Mouse (Mus musculus) adrenal gland, postnatal 36 days (tissue): Measurements from ENCODE around the gene March6. TPM values are rescaled to one million over a fixed set of nuclear protein-coding genes. Genes with fewer than 3 reads are reported as not detected.
A peak's percentile ranks its signal among the peaks of the same experiment; 100 is the strongest.

Source experiments
- DNase-seq, 2 experiments: peaks; one replicate each; pipeline ENCODE4 v3.0.0; 2021; ENCODE audit warnings: mixed read lengths in 1 of 2
- total RNA-seq, 2 experiments: library from RNA; stranded (reverse); gene quantifications; 2 replicates each; pipeline ENCODE4 v1.2.3; 2021

Gene March6
- total RNA-seq, 2 experiments from 2014 or later = 132 to 160 TPM

- peak in 1 of 2 experiments; percentile 33 for DNase-seq
Observed at GRCm38 (mm10) chr15:31511795-31512194, 19.1 kb downstream of the March6 start.

DNA sequence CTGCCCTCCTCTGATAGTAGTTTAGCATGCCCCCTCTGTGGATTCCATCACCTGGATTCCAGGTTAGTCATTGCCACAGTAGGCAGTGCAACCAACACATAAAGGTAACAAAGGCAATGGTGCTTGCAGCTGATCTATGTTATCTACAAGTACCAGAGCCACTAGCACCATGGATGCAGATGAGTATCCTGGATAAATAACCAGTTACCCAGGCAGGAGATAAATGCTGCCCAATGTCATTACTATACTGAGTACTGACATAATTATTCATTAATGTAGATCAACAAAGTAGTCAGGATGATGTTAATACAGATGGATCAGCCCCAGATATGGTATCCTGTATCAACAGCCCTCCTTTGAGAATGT lies 19.5 kb downstream of the March6 start:
- no peak for DNase-seq

- no peak for DNase-seq
Observed at GRCm38 (mm10) chr15:31510477-31511405, 20.1 kb downstream of the March6 start.

- DNase-seq = no peak
Observed at GRCm38 (mm10) chr15:31505082-31505481, 25.8 kb downstream of the March6 start.

- DNase-seq = no peak
Observed at GRCm38 (mm10) chr15:31503447-31503846, 27.4 kb downstream of the March6 start.

DNA sequence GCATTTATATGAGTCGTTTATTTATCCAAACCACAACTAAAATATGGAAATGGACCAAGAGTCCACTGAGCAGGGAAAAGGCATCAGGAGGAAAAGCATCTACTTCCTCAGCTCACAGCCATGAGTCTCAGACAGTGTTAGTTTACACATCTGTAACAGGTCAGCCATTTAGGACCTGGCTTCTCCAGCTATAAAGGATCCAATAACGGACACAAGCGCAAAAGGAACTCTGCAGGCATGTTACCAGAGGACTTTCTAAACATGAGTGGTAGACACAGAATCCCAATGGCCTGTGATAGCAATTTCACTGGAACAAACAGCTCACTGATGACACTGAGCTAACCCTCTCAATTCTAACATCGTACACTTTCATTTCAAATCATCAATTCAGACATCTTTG lies 27.9 kb downstream of the March6 start:
- DNase-seq = no peak

- DNase-seq = no peak
Observed at GRCm38 (mm10) chr15:31502313-31502712, 28.5 kb downstream of the March6 start.

DNA sequence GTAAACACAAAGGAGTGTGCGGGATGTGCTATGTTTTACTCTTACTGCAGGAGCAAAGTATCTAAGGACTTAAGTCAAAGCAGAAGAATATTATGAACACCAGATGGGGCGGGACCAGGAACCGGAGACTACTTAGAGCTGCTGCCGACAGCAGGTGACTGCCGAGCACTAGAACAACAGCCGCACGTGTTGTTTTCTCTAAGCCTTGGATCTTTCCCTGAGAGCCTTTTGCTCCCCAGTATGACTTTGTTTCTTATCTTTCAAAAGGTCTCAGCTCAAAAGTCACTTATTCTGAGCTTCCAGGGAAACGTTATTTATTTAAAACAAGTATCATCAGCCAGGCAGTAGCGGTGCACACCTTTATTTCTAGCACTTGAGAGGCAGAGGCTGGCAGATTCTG lies 36.0 kb downstream of the March6 start:
- DNase-seq = no peak

- DNase-seq = no peak
Observed at GRCm38 (mm10) chr15:31494310-31494709, 36.5 kb downstream of the March6 start.

DNA sequence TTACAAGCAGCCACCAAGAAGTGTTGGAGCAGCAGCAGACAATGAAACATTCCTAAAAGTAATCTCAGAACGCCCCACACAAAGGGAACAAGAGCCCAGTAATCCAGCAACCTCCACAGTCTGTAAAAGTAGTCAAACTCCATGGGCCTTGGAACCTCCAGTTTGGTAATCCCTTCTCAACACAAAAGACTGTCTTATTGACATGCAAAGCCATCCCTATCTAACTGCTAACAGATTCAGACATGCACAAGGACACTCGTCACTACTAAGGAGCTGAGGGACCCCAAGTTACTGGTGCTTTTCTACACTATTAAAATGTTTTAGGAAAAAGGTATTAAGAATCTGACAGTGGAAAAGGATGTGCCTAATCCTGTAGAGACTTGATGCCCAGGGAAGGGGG lies 43.4 kb downstream of the March6 start:
- DNase-seq = no peak

- no peak for DNase-seq
Observed at GRCm38 (mm10) chr15:31476678-31477077, 54.2 kb downstream of the March6 start.

- DNase-seq = no peak
Observed at GRCm38 (mm10) chr15:31472645-31473574, 57.9 kb downstream of the March6 start.

GRCm38 (mm10) chr15:31471529-31471928 lies 59.3 kb downstream of the March6 start:
- no peak for DNase-seq

- DNase-seq = no peak
Observed at GRCm38 (mm10) chr15:31469497-31469896, 61.4 kb downstream of the March6 start.

DNA sequence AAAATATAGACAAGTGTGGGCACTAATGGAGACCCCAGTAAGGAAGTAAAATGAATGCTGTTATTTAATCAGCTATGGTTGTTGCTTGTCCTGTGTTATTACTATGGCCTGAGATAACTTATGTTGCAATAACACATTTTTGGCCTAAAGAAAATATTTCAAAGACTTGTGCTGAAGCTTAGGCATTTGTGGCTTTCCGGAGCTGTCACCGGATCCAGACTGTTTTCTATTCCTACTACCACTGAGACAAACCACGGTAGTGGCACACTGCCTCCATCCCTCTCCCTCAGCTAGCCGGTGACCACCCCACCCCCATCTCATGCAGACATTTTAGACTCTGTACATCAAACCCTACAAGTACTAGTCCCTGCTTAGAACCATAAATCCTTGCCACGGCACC lies 62.0 kb downstream of the March6 start:
- DNase-seq = no peak

- no peak for DNase-seq
Observed at GRCm38 (mm10) chr15:31466749-31467148, 64.1 kb downstream of the March6 start.

GRCm38 (mm10) chr15:31466295-31466694 lies 64.6 kb downstream of the March6 start:
- DNase-seq = no peak

DNA sequence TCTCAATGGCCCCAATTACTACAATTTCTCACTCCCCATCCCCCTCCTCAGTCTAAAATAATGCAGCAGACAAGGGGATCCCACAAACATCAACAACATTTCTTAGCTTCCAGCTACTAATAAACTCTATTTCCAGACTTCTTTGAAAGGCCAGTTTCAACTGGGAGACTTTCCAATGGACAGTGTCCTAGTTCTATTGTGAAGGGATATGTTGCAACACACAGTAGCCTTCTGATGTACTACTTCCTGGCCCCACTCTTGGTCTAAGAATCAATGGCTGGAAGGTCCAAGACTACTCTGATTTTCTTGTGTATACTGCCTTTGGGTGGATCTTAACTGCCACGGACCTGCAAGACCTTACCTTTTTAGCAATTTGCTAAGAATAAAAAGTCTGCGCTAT lies 65.0 kb downstream of the March6 start:
- no peak for DNase-seq

DNA sequence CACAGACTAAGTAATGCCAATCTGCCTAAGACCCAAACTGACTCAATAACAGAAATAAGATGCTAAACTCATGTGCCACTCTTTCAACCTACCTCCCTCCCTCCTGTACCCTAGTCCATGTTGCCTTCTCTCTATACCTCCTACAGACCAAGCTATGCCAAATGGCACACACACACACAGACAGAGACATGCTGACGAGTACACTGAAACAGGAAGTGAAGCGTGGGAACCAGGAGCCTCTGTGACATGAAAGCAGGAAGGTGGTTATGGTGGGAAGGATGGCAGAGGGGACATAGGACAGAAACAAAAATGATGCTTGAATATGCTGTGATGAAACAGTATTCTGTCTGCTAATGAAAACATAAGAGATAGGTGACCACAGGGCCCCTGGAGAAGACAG lies 70.3 kb downstream of the March6 start:
- no peak for DNase-seq

- peak; percentile 68 to 84 for DNase-seq
Observed at GRCm38 (mm10) chr15:31458081-31458480, 72.8 kb downstream of the March6 start.

GRCm38 (mm10) chr15:31456381-31456780 lies 74.5 kb downstream of the March6 start:
- peak in 1 of 2 experiments; percentile 29 for DNase-seq

GRCm38 (mm10) chr15:31454861-31455295 lies 76.0 kb downstream of the March6 start:
- no peak for DNase-seq
